Mouse (Mus musculus) forebrain, embryonic 11.5 days (tissue): ENCODE measurements around the gene P2rx1. TPM values are rescaled to one million over a fixed set of nuclear protein-coding genes. Genes with fewer than 3 reads are reported as not detected.
A peak's percentile ranks its signal among the peaks of the same experiment; 100 is the strongest.

Experiments used
- ATAC-seq: fragments of 200-750 bp; cut with Nextera tagmentation; replicated peaks from 2 replicates; pipeline ENCODE4 v1.8.0; 2017; ENCODE audit warnings: moderate TSS enrichment; ENCODE audit not compliant: low FRiP score
- DNase-seq: peaks from one replicate; pipeline ENCODE4 v3.0.0-alpha.2; 2017; ENCODE audit warnings: low spot score
- H3K27ac ChIP-seq: fragments of 300-500 bp; sonication (generic); 2 replicates; pipeline ENCODE4 v1.5.1; 2014; ENCODE audit warnings: low read depth, low read length
- H3K27me3 ChIP-seq: fragments of 300-500 bp; sonication (generic); 2 replicates; pipeline ENCODE4 v1.6.1; 2014; ENCODE audit warnings: mild to moderate bottlenecking, low read length, mixed read lengths; ENCODE audit not compliant: control insufficient read depth, insufficient read depth
- H3K36me3 ChIP-seq: fragments of 300-500 bp; sonication (generic); 2 replicates; pipeline ENCODE4 v1.6.1; 2014; ENCODE audit warnings: mild to moderate bottlenecking, low read length, moderate library complexity, mixed read lengths; ENCODE audit not compliant: control insufficient read depth, insufficient read depth
- H3K4me1 ChIP-seq: fragments of 300-500 bp; sonication (generic); replicated peaks from 2 replicates; pipeline ENCODE4 v1.6.1; 2014; ENCODE audit warnings: low read length, mixed read lengths; ENCODE audit not compliant: control insufficient read depth, insufficient read depth
- H3K4me2 ChIP-seq: fragments of 300-500 bp; sonication (generic); 2 replicates; pipeline ENCODE4 v1.6.1; 2014; ENCODE audit warnings: low read depth, mild to moderate bottlenecking, low read length, moderate library complexity, mixed read lengths; ENCODE audit not compliant: severe bottlenecking
- H3K4me3 ChIP-seq: fragments of 300-500 bp; sonication (generic); 2 replicates; pipeline ENCODE4 v1.5.1; 2014; ENCODE audit warnings: low read depth, low read length
- H3K9ac ChIP-seq: fragments of 300-500 bp; sonication (generic); 2 replicates; pipeline ENCODE4 v1.6.1; 2014; ENCODE audit warnings: low read length
- H3K9me3 ChIP-seq: fragments of 300-500 bp; sonication (generic); 2 replicates; pipeline ENCODE4 v1.6.1; 2016; ENCODE audit warnings: low read length, mixed read lengths; ENCODE audit not compliant: control insufficient read depth
- WGBS: fragments of 180-500 bp; shearing (Covaris S2); extraction: QIAGEN DNeasy Blood & Tissue Kit; methylation state at CpG from one replicate; pipeline ENCODE4 v1.1.7; 2014; 5-methylcytosine and 5-hydroxymethylcytosine counted together
- polyA plus RNA-seq: library from polyadenylated mRNA; unstranded; fragments of >200 nt; fragmentation: Nextera tagmentation; extraction: Ambion mirVana; gene quantifications from 2 replicates; pipeline ENCODE4 v1.2.1, GENCODE M21; 2014

P2rx1 gene
- polyA plus RNA-seq, 1 experiment from 2014 or later, result 1.1 TPM

DNA sequence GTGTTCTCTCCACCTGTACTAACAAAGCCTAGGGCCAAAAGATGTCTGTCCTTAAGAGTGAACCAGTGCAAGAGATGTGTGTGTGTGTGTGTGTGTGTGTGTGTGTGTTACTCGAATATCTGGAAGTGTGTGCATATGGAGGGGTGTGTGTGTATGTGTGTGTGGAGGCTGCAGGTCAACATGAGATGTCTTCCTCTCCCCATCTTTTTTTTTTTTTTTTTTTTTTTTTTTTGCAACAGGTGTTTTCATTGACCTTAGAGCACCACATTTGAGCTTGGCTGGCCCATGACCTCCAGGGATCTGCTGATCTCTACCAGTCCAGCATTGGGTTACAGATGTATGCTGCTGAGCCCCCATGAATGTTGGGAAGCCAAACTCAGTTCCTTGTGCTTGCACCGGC, 2.1 kb upstream of the P2rx1 start:
- Histone ChIP-seq H3K4me1 (no peaks in the 10 kb centered on the region), H3K4me3 (no peak overlapping the region), H3K36me3 (no peaks in the 10 kb centered on the region), H3K27ac (no peak overlapping the region), H3K9me3 (no peaks in the 10 kb centered on the region), H3K9ac (no peak overlapping the region), H3K4me2 (no peak overlapping the region), H3K27me3 (no peaks in the 10 kb centered on the region)
- ATAC-seq (no peak), DNase-seq (no peak)
- WGBS, result 90% methylated on average over 2 of the region's 2 CpGs

GRCm38 (mm10) chr11:72997529-72998326, 1.2 kb upstream of the P2rx1 start:
- Histone ChIP-seq H3K4me2 (no peak overlapping the region), H3K4me1 (no peaks in the 10 kb centered on the region), H3K9ac (no peak overlapping the region), H3K27ac (no peak overlapping the region), H3K9me3 (no peaks in the 10 kb centered on the region), H3K4me3 (no peak overlapping the region), H3K27me3 (no peaks in the 10 kb centered on the region), H3K36me3 (no peaks in the 10 kb centered on the region)
- DNase-seq (no peak), ATAC-seq (no peak)
- WGBS, result 83% methylated on average over 13 of the region's 13 CpGs

DNA sequence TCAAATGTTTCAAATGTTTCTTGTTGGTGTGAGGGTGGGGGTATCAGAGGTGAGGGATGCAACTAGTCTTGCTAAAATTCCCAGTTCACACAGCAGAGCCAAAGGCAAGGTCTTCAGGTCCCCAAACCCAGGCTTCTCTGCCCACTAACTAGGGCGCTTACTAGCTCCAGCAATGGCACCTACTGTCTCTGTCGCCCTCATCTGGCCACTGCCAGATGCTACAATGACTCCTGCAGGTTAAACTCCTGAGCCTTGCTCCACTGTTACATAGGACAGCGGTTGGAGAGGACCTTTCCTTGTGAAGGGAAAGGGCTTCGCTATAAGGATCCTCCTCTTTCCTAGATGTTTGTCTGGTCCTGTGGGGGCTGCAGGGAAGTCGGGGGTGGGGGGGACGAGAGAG, 2.1 kb downstream of the P2rx1 start:
- no peak overlapping the region for H3K4me3 ChIP-seq
- peak; percentile 76 for DNase-seq
- H3K36me3 ChIP-seq, result no peaks in the 10 kb centered on the region
- H3K9ac ChIP-seq, result no peak overlapping the region
- H3K9me3 ChIP-seq, result no peaks in the 10 kb centered on the region
- H3K27ac ChIP-seq, result no peak overlapping the region
- no peaks in the 10 kb centered on the region for H3K27me3 ChIP-seq
- no peak for ATAC-seq
- no peaks in the 10 kb centered on the region for H3K4me1 ChIP-seq
- WGBS, result 18% methylated on average over 6 of the region's 6 CpGs
- no peak overlapping the region for H3K4me2 ChIP-seq

- H3K9me3 ChIP-seq, result no peaks in the 10 kb centered on the region
- 7% methylated on average over 2 of the region's 2 CpGs for WGBS
- DNase-seq (peak; percentile 63), ATAC-seq (peak; percentile 61)
- no peaks in the 10 kb centered on the region for H3K27me3 ChIP-seq
- H3K4me1 ChIP-seq, result no peaks in the 10 kb centered on the region
- H3K27ac ChIP-seq, result no peak overlapping the region
- no peaks in the 10 kb centered on the region for H3K36me3 ChIP-seq
- no peak overlapping the region for H3K4me3 ChIP-seq
- H3K9ac ChIP-seq, result no peak overlapping the region
- H3K4me2 ChIP-seq, result no peak overlapping the region
Measured at GRCm38 (mm10) chr11:73006377-73006776, 7.5 kb downstream of the P2rx1 start.

- DNase-seq, result no peak
- H3K27ac ChIP-seq, result no peak overlapping the region
- H3K9me3 ChIP-seq, result no peaks in the 10 kb centered on the region
- no peaks in the 10 kb centered on the region for H3K36me3 ChIP-seq
- no peak overlapping the region for H3K4me3 ChIP-seq
- 80% methylated on average over 3 of the region's 3 CpGs for WGBS
- no peaks in the 10 kb centered on the region for H3K27me3 ChIP-seq
- no peaks in the 10 kb centered on the region for H3K4me1 ChIP-seq
- no peak overlapping the region for H3K4me2 ChIP-seq
- no peak overlapping the region for H3K9ac ChIP-seq
- ATAC-seq, result no peak
Measured at GRCm38 (mm10) chr11:73007113-73007512, 8.2 kb downstream of the P2rx1 start.

DNA sequence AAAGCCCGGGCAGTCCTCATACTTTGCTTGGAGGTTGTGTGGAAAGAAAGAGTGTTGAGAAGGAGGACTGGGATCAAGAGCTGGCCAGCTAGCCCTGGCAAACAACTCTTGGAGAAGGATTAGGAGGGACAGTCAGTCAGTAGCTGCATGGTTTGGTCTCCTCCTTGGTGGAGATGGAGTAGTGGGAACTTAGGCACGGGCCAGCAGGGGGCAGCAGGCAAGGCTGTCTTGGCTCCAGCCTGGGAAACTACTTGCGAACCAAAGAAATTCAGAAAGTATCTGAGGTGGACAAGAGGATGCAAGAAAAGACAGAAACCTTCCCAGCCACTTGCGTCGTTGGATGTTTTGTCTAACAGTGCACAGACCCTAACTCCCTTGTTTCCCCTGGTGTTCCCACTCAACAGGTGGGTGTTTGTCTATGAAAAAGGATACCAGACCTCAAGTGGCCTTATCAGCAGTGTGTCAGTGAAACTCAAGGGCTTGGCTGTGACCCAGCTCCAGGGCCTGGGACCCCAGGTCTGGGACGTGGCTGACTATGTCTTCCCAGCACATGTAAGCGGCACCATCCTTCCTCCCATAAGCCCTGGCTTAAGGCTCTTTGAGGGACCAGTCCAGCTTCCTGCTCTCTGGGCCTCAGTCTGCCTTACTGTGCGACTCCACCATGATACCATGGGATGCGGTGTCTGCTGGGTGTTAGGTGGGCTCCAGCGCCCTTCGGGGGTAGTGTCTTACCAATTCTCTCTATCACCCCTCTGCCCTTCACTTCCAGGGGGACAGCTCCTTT, 9.0 kb downstream of the P2rx1 start:
- 67% methylated on average over 11 of the region's 11 CpGs for WGBS
- no peak for ATAC-seq
- Histone ChIP-seq H3K4me3 (no peak overlapping the region), H3K27ac (no peak overlapping the region), H3K9ac (no peak overlapping the region), H3K27me3 (no peaks in the 10 kb centered on the region), H3K9me3 (no peaks in the 10 kb centered on the region), H3K4me1 (no peaks in the 10 kb centered on the region), H3K4me2 (no peak overlapping the region), H3K36me3 (no peaks in the 10 kb centered on the region)
- DNase-seq, result peak; percentile 74

- WGBS, result 63% methylated on average over 2 of the region's 2 CpGs
- Histone ChIP-seq H3K36me3 (no peaks in the 10 kb centered on the region), H3K27ac (no peak overlapping the region), H3K4me3 (no peak overlapping the region), H3K4me1 (no peaks in the 10 kb centered on the region), H3K4me2 (no peak overlapping the region), H3K9ac (no peak overlapping the region), H3K27me3 (no peaks in the 10 kb centered on the region), H3K9me3 (no peaks in the 10 kb centered on the region)
- no peak for ATAC-seq
- DNase-seq, result no peak
Measured at GRCm38 (mm10) chr11:73008826-73009225, 9.9 kb downstream of the P2rx1 start.

- H3K4me1 ChIP-seq, result no peaks in the 10 kb centered on the region
- no peaks in the 10 kb centered on the region for H3K27me3 ChIP-seq
- no peak overlapping the region for H3K4me2 ChIP-seq
- ATAC-seq (no peak), DNase-seq (no peak)
- H3K27ac ChIP-seq, result no peak overlapping the region
- H3K9me3 ChIP-seq, result no peaks in the 10 kb centered on the region
- no peak overlapping the region for H3K4me3 ChIP-seq
- 55% methylated on average over 13 of the region's 13 CpGs for WGBS
- H3K36me3 ChIP-seq, result no peaks in the 10 kb centered on the region
- H3K9ac ChIP-seq, result no peak overlapping the region
Measured at GRCm38 (mm10) chr11:73009531-73010274, 10.8 kb downstream of the P2rx1 start.
